Mouse (Mus musculus) embryo, embryonic 10 days (tissue): ENCODE results near the gene B4galnt3.
A peak's percentile ranks its signal among the peaks of the same experiment; 100 is the strongest.

ENCODE experiments used
- DNase-seq: peaks from one replicate; pipeline ENCODE4 v3.0.0-alpha.2; 2015; ENCODE audit warnings: low spot score

Gene B4galnt3

DNA sequence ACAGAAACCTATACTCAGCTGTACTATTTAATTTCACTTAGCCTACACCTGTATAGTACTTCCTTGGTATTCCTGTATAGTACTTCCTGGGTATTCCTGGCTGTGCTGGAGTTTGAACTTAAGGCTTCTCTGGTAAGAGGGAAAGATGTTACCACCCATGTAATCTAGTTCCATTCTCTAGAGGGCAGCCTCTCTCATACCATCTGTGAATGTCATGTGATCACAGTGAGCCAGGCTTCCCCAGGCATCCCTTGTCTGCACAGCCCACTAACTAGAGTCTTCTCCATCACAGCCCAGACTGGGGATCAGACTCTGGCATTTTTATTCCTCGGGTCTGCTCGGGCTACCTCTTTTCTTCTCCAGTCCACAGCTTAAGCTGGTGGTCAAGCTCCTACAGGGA, 75.1 kb downstream of the B4galnt3 start:
- DNase-seq, result no peak

GRCm38 (mm10) chr6:120216702-120217101, 77.7 kb downstream of the B4galnt3 start:
- no peak for DNase-seq

GRCm38 (mm10) chr6:120211536-120211935, 82.8 kb downstream of the B4galnt3 start:
- no peak for DNase-seq

DNA sequence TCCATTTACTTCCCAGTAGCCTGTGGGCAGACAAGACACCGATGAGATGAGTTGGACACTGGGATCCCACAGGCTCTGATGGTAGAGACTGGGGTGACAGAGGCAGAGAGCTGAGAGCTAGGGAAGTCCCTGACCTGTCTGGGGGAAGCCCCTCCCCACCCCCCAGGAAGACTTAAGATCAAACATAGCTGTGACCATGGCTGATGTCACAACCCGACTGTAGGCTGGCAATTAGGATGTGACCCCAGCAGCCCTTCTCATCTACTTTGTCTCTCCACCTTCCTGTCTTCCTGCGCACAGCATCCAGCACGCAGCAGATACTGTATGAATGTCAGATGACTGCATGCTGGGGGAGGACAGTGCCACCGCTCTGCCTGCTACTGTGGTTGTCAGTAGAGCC, 87.8 kb downstream of the B4galnt3 start:
- DNase-seq, result no peak

DNA sequence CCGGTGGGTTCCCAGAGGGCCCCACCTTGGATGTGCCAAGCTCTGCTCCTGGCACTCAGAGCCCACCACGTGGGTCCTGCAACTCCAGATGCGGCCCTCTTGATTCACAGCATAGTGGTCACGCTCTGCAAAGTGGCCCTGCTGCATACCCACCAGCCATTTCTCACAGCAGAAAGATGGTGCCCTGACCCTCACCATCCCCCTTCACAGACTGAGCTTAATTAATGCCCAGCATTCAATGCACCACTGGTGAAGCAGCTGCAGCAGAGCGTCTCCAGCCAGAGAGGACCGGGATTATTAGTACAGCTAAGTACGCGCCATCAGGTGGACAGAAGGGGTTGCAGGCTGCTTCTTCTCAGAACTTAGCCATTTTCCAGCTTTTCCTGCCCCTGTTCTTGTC, 92.0 kb downstream of the B4galnt3 start:
- DNase-seq, result no peak

GRCm38 (mm10) chr6:120201956-120202355, 92.4 kb downstream of the B4galnt3 start:
- DNase-seq, result no peak

- DNase-seq, result peak; percentile 45
Observed at GRCm38 (mm10) chr6:120199638-120200394, 94.5 kb downstream of the B4galnt3 start.

DNA sequence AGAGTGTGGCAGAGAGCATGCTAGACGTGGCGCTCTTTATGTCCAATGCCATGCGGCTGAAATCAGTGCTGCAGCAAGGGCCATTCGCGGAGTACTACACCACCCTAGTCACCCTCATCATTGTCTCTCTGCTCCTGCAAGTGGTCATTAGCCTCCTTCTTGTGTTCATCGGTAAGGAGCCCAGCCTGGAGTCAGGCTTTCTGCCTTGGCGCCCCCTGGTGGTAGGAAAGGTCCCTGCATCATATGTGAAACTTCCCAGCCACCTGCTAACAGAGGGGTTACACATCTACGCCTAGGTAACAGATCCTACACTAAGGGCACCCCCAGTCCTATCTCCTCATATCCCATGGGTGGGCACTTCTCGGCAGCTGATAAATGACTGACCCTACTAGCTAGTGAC, 96.4 kb downstream of the B4galnt3 start:
- DNase-seq, result peak; percentile 83

GRCm38 (mm10) chr6:120196837-120197236, 97.5 kb downstream of the B4galnt3 start:
- peak; percentile 56 for DNase-seq

GRCm38 (mm10) chr6:120194963-120195362, 99.4 kb downstream of the B4galnt3 start:
- no peak for DNase-seq

- no peak for DNase-seq
Observed at GRCm38 (mm10) chr6:120194305-120194704, 100.1 kb downstream of the B4galnt3 start.

DNA sequence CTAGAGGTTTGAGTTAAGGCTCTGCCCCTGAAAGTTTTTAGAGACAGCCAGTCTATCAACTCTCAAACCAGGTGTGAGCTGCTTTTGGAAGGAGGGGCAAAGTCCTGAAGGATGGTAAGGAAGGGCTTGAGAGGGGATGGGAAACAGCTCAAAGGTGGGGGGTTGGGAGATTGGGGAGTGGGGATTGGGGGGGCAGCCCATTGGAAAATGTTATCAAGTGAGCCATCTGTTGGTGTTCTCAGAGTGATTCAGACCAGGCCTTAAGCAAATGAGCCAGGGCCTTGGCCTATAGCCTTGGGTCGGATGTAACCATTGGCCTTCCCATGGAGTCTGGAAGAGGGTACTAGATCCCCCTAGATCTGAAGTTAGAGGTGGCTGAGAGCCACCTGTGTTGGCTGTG, 100.6 kb downstream of the B4galnt3 start:
- no peak for DNase-seq

DNA sequence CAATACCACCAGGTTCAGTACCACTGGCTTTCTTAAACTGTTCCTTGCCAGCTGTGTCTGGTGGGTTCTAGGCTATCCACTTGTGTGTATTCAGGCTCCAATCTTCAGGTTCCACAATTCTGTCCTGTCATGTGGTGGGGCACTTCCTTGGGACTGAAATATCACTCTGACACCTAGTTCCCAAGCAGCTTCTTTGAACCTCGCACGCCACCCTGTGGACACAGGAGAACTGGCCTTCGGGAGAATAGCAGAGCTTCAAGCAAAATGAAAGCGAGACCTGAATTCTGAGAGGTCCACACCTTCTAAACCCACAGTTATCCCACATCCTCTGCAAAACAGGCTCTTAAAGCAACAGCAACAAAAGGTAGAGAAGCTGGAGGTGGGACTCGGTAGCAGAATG, 101.2 kb downstream of the B4galnt3 start:
- peak; percentile 91 for DNase-seq

DNA sequence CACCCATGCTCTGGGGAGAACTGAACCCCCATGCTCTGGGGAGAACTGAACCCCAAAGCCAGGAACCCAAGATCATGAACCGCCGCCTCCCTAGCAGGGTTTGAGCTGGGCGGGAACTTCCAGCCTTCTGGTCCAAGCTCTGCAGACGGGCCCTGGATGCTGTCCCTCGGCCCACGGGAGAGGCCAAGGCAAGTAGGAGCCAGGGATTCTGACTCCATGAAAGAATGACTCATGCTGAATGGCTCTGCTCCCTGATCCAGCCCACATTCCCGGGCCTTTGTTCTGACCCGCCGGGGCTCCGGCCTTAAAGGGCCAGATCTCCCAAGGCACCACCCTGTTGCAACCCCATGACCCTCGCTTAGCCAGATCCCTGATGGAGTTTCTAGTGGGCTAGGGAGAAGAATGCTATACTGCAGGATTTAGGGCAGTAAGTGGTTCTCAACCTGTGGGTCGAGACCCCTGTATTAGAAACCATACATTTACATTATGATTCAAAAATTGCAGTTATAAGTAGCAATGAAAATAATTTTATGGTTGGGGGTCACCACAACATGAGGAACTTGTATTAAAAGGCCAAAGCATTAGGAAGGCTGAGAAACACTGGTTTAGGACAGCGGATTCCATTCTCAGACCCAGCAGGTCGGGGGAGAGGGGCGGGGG, 102.0 kb downstream of the B4galnt3 start:
- peak; percentile 62 for DNase-seq

GRCm38 (mm10) chr6:120191396-120192170, 102.8 kb downstream of the B4galnt3 start:
- DNase-seq, result no peak

GRCm38 (mm10) chr6:120190912-120191311, 103.4 kb downstream of the B4galnt3 start:
- DNase-seq, result peak; percentile 49

DNA sequence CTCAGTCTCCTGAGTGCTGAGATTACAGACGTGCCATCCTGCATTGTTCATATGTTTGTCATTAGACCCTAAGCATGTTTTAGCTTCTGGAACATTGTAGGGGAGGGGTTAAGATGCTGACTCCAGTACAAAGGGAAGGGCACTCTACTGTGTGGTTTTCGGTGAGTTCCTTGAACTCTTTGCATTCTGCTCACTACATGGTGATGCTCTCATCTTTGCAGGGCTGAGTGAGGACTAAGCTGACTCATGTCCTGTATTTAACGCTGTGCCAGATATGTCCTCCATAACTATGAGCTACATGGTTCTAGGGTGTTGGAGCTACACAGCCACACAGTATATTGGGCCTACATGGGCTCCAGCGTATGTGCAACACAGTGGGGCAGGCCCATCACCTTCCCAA, 104.0 kb downstream of the B4galnt3 start:
- no peak for DNase-seq

DNA sequence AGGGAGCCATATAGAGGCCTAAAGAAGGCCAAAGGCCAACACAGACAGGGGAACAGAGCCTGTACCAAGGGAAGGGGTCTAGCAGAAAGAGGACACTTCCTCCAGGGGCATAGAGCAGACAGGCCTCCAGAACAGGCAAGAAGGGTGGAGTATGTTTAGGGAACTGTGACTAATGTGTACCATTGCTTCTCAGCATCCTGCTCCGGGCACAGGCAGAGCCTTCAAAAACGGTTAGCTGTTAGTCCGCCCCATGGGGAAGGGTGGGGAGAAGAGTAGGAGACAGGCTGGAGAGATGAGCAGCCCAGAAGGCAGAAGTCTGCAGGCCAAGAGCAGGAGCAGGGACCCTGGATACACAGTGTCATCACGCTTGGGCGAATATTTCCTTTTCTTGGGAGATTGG, 105.1 kb downstream of the B4galnt3 start:
- DNase-seq, result no peak

- peak; percentile 48 for DNase-seq
Observed at GRCm38 (mm10) chr6:120188376-120189235, 105.8 kb downstream of the B4galnt3 start.

DNA sequence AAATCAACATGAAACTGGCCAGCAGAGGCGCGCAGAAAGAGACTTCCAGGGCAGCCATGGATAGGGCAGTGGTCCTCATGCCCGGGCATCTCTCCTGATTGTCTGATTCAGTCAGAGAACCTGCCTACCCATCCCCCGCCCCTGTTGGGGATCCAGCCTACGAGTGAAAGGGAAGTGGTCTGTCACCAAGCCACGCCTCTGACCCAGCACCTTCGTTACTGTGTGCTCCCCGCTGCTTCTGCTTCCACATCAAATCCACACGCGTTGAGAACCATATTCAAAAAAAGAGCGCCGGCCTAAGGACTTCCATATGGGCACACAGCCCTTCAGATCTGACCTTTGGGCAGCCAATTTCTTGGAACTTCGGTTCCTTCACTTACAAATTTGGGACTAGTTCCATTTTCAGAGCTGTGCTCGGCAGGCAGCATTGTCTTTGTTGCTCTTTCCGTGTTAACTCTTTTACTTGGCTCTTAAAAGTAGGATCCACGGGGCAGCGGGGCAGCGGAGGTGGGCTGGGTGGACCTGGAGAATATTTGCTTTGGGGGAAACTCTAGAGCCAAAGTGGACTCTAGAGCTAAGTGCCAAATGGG, 106.7 kb downstream of the B4galnt3 start:
- peak; percentile 55 for DNase-seq

- no peak for DNase-seq
Observed at GRCm38 (mm10) chr6:120186594-120186993, 107.8 kb downstream of the B4galnt3 start.

DNA sequence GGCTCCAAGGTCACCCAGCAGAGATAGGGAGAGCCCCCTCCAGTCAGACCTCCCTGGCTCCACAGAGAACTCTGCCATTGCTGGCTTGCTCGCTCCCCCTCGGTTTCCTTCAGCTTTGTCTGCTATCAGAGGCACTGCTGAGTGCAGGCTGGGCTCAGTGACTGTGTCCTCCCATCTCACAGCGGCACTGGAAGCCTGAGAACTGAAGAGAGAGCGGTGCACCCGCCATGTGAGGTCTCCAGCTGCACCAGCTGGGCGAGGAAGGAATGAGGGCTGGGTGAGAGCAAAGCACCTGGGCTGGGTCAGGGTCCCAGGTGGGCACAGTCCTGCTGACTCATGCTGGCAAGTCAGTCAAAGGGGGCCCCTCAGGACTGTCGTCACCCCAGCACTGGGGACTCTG, 108.6 kb downstream of the B4galnt3 start:
- no peak for DNase-seq
